Mouse (Mus musculus): Measurements from ENCODE around the gene Zfp93.

DNA sequence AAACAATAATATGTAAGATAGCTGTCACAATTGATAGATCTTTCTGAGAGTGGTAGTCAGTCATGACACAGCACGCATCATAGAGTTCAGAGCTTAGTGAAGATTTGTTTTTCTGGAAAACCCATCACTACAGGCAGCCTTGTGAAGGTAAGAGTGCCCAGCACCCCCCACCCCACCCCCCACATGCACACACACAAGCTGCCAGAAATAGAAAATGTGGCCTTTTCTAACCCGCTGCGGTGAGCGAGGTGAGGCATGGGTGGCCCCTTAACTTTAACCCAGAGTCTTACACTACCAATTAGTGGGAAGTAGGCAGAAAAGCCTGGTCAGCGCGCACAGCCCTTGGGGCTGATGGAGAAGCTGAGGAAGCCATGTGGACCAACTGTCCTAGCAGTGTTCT, 971 bp downstream of the Zfp93 start:
- TF ChIP-seq POLR2A (IDR thresholded peaks at IDR 0.05; ENCODE audit: borderline replicate concordance, control insufficient read depth, low read depth, low read length) (no peak), CTCF (IDR thresholded peaks at IDR 0.05; ENCODE audit: control insufficient read depth, insufficient read depth, low read length) (no peak)
